Mouse (Mus musculus): ENCODE results near the gene Ern1. TPM values are rescaled to one million over a fixed set of nuclear protein-coding genes. Genes with fewer than 3 reads are reported as not detected.

Gene Ern1
- polyA plus RNA-seq, 1 experiment from 2014 or later: 5.8 TPM

DNA sequence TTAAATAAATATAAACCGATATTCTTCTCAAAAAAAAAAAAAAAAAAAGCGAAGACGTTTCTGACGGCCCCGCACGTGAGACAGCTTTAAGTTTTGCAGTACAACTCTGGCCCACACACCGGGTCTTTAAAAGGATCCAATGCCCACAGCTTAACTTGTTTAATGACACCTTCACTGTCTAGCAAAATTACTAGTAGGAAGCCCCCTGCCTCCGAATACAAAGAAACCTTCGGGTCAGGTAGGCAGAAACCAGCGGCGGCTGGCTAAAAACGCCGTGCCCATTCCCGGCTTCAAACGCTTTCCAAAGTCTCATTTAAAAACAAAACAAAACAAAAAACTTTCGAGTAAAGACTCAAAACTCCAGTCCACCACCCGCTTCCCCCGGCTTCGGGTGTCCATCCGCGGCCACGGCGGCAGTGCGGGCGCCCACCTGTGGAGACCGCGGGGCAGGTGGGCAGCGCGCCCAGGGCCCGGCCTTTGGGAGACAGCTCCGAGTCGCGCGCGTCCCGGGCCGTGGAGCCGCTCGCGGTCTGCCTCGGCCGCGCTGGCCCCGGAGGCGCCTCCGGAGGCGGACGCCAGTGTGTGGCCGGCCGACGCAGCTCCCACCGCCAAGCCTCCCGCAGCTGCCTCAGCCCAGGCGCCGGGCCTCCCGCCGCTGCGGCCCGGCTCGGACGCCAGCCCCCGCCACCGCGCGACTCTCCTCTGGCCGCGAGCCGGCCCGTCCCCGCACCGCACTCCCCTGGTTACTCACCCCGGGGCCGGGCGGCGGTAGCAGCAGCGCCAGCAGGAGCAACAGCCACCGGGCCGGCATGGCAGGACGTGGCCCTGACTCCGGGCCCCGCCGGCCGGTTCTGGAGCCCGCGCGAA is 553 bp downstream of the Ern1 start:
- Histone ChIP-seq H3K27ac (ENCODE audit: low read length) (peak overlapping the region; percentile 91), H3K9me3 (ENCODE audit: control insufficient read depth, low read length) (no peaks in the 10 kb centered on the region), H3K4me2 (ENCODE audit: low read depth, low read length) (peak overlapping the region; percentile 89), H3K9ac (ENCODE audit: low read length) (peak overlapping the region; percentile 87), H3K4me1 (replicated peaks; ENCODE audit: control insufficient read depth, insufficient read depth, low read length) (peaks cover 14% of the 10 kb centered on the region), H3K27me3 (ENCODE audit: control insufficient read depth, insufficient read depth, low read depth, low read length) (no peaks in the 10 kb centered on the region), H3K36me3 (ENCODE audit: control insufficient read depth, insufficient read depth, low read length) (no peaks in the 10 kb centered on the region), H3K4me3 (ENCODE audit: low read length) (peak overlapping the region; percentile 87)
- ATAC-seq (ENCODE audit: low read depth): peak; percentile 79
- WGBS: under 1% methylated on average over 41 of the region's 86 CpGs

DNA sequence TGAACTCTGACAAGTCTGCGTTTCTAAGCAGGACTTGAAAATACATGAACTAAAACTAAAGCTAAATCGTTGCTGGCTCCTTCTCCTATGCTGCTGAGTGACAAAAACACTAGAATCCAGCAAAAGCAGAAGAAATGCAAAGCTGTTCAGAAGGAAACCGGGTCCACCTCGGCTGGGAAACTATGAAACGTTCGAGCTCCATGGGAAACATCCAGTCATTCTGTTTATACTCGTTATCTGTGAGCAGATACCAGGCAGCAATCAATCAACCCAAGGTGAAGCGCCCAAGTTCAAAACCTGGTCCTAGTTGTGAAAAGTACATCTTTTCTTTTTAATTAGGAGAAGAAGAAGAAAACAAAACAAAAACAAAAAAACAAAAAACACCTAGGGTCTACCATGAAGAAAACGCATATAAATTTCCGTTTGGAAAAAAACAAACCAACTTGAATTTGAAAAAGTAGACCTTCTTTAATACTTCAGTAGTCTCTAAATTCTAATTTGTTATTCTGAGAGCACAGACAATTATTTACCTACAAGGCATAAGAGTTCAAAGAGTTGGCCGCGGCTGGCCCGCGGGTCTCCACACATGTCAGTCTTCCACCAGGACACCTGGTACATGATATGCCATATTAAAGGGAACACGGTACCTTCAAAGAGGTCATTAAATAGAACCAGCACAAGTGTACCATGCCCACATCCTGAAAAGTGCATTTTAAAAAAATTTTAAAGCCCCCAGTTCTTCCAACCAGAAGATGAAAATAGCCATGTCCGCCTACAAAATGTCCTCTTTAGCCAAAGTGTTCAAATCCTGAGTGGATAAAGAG is 1.4 kb downstream of the Ern1 start:
- H3K27ac ChIP-seq (ENCODE audit: low read length): no peak overlapping the region
- no peaks in the 10 kb centered on the region for H3K9me3 ChIP-seq (ENCODE audit: control insufficient read depth, low read length)
- H3K9ac ChIP-seq (ENCODE audit: low read length): peak overlapping the region; percentile 33; the same call in 1 of the 2 replicates
- no peak for ATAC-seq (ENCODE audit: low read depth)
- H3K36me3 ChIP-seq (ENCODE audit: control insufficient read depth, insufficient read depth, low read length): no peaks in the 10 kb centered on the region
- peaks cover 14% of the 10 kb centered on the region for H3K4me1 ChIP-seq (replicated peaks; ENCODE audit: control insufficient read depth, insufficient read depth, low read length)
- H3K4me3 ChIP-seq (ENCODE audit: low read length): peak overlapping the region; percentile 87
- 13% methylated on average over 16 of the region's 16 CpGs for WGBS
- no peaks in the 10 kb centered on the region for H3K27me3 ChIP-seq (ENCODE audit: control insufficient read depth, insufficient read depth, low read depth, low read length)
- H3K4me2 ChIP-seq (ENCODE audit: low read depth, low read length): peak overlapping the region; percentile 89

DNA sequence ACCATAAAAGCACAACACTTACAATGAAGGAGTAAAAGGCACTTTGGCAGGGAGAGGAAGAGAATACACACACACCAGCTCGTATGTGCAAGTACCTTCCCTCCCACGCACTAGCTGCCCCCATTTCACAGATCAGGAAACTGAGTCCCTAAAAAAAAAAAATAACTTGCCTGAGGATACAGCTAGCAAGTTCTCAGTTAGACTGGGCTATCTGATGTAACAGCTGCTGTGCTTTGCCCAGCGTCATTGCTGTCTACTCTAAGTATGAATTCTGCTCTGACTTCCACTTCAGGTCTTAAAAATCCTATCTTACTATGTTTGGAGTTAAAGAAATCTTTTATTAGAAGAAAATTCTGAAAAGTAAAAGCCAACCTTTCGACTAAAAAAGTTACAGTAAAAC is 2.0 kb downstream of the Ern1 start:
- WGBS: 71% methylated on average over 4 of the region's 4 CpGs
- Histone ChIP-seq H3K4me3 (ENCODE audit: low read length) (no peak overlapping the region), H3K4me2 (ENCODE audit: low read depth, low read length) (peak overlapping the region; percentile 89; the same call in 1 of the 2 replicates)

DNA sequence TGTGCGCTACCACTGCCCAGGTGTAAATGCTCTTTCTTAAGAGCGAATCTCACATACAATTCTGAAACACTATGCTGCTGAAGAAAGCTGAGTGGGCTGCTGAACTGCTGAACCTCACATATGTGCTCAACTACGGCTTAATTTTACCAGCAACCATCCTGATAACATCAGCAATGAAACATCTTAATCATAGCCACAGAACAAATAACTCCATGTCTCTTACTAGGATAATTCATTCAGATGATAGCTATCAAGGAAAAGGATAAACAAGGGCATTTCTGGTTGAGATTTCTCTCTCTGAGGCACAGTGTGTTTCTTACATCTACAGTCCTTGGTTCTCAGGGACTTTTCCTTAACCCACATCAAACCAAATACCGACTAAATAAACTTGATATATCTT is 2.8 kb downstream of the Ern1 start:
- Histone ChIP-seq H3K9me3 (ENCODE audit: control insufficient read depth, low read length) (no peaks in the 10 kb centered on the region), H3K4me3 (ENCODE audit: low read length) (no peak overlapping the region), H3K4me1 (replicated peaks; ENCODE audit: control insufficient read depth, insufficient read depth, low read length) (peaks cover 14% of the 10 kb centered on the region), H3K27me3 (ENCODE audit: control insufficient read depth, insufficient read depth, low read depth, low read length) (no peaks in the 10 kb centered on the region), H3K27ac (ENCODE audit: low read length) (no peak overlapping the region), H3K4me2 (ENCODE audit: low read depth, low read length) (no peak overlapping the region), H3K9ac (ENCODE audit: low read length) (no peak overlapping the region), H3K36me3 (ENCODE audit: control insufficient read depth, insufficient read depth, low read length) (no peaks in the 10 kb centered on the region)
- ATAC-seq (ENCODE audit: low read depth): no peak
- 83% methylated on average over 4 of the region's 4 CpGs for WGBS

More for the DNA sequence above, 2.0 kb downstream of the Ern1 start:
- peaks cover 14% of the 10 kb centered on the region for H3K4me1 ChIP-seq (replicated peaks; ENCODE audit: control insufficient read depth, insufficient read depth, low read length)
- no peaks in the 10 kb centered on the region for H3K9me3 ChIP-seq (ENCODE audit: control insufficient read depth, low read length)
- ATAC-seq (ENCODE audit: low read depth): no peak
- H3K36me3 ChIP-seq (ENCODE audit: control insufficient read depth, insufficient read depth, low read length): no peaks in the 10 kb centered on the region
- H3K27ac ChIP-seq (ENCODE audit: low read length): no peak overlapping the region
- no peaks in the 10 kb centered on the region for H3K27me3 ChIP-seq (ENCODE audit: control insufficient read depth, insufficient read depth, low read depth, low read length)
- no peak overlapping the region for H3K9ac ChIP-seq (ENCODE audit: low read length)

DNA sequence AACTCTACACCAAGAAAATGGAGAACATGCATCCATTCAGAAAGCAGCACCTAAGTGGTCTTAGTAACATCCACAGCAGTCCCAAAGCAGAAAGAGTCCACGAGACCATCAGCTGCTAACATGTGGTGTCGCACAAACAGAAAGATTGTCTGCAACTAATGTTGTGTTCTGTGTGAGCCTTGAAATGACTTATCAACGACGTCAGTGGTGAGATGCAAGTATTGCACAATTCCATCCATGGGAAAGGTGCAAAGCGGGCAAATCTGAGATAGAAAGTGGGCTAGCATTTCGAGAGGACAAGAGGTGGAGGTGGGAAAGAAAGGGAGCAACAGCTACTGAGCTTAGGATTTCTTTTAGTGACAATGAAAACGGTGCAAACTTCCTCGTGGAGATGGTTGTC is 4.8 kb downstream of the Ern1 start:
- Histone ChIP-seq H3K9me3 (ENCODE audit: control insufficient read depth, low read length) (no peaks in the 10 kb centered on the region), H3K27me3 (ENCODE audit: control insufficient read depth, insufficient read depth, low read depth, low read length) (no peaks in the 10 kb centered on the region), H3K27ac (ENCODE audit: low read length) (no peak overlapping the region), H3K4me1 (replicated peaks; ENCODE audit: control insufficient read depth, insufficient read depth, low read length) (peaks cover 7% of the 10 kb centered on the region), H3K9ac (ENCODE audit: low read length) (no peak overlapping the region), H3K4me3 (ENCODE audit: low read length) (no peak overlapping the region), H3K36me3 (ENCODE audit: control insufficient read depth, insufficient read depth, low read length) (no peaks in the 10 kb centered on the region), H3K4me2 (ENCODE audit: low read depth, low read length) (no peak overlapping the region)
- WGBS: 81% methylated on average over 8 of the region's 8 CpGs
- no peak for ATAC-seq (ENCODE audit: low read depth)

DNA sequence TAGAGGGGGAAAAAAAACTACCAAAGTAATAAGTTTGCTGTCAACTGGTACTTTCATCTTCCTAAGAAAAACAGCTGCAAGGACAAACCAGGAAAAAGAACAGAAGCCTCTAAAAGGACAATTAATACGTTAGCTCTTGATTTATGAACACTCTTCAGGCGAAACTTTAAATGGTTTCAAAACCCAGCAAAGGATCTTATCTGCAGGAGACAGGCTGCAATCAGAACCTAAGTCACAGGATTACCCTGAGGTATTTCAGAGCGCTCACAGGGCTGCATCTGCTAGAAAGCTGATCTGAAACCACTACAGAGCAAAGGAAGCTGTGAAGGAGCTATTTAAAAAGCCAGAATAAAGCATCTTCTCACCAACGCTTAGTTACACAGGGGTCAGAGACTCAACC is 6.0 kb downstream of the Ern1 start:
- 53% methylated on average over 4 of the region's 4 CpGs for WGBS
- no peak for ATAC-seq (ENCODE audit: low read depth)
- no peak overlapping the region for H3K4me2 ChIP-seq (ENCODE audit: low read depth, low read length)
- peaks cover 7% of the 10 kb centered on the region for H3K4me1 ChIP-seq (replicated peaks; ENCODE audit: control insufficient read depth, insufficient read depth, low read length)
- H3K36me3 ChIP-seq (ENCODE audit: control insufficient read depth, insufficient read depth, low read length): no peaks in the 10 kb centered on the region
- no peaks in the 10 kb centered on the region for H3K9me3 ChIP-seq (ENCODE audit: control insufficient read depth, low read length)
- H3K27me3 ChIP-seq (ENCODE audit: control insufficient read depth, insufficient read depth, low read depth, low read length): no peaks in the 10 kb centered on the region
- H3K9ac ChIP-seq (ENCODE audit: low read length): no peak overlapping the region
- H3K27ac ChIP-seq (ENCODE audit: low read length): no peak overlapping the region
- no peak overlapping the region for H3K4me3 ChIP-seq (ENCODE audit: low read length)

DNA sequence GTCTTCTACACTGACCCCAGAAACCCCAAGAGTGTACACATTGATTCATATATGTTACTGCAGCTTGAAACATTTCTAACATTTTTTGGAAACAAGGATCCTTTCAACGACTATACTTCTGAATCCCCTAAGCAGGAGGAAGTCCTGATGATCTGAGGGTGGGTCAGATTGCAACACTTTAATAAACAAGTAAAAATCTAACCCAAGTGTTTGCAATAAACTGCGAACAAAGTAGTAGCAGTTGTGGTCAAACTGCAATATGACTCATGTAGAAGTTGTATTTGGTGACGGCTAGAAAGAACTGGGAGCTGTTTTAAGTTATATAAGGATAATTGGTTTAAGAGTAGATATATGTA is 7.1 kb downstream of the Ern1 start:
- no peak overlapping the region for H3K4me3 ChIP-seq (ENCODE audit: low read length)
- no peak overlapping the region for H3K4me2 ChIP-seq (ENCODE audit: low read depth, low read length)
- H3K27me3 ChIP-seq (ENCODE audit: control insufficient read depth, insufficient read depth, low read depth, low read length): no peaks in the 10 kb centered on the region
- no peaks in the 10 kb centered on the region for H3K9me3 ChIP-seq (ENCODE audit: control insufficient read depth, low read length)
- no peak overlapping the region for H3K27ac ChIP-seq (ENCODE audit: low read length)
- no peak for ATAC-seq (ENCODE audit: low read depth)
- no peaks in the 10 kb centered on the region for H3K36me3 ChIP-seq (ENCODE audit: control insufficient read depth, insufficient read depth, low read length)
- WGBS: 47% methylated on average over 3 of the region's 3 CpGs
- H3K9ac ChIP-seq (ENCODE audit: low read length): no peak overlapping the region
- H3K4me1 ChIP-seq (replicated peaks; ENCODE audit: control insufficient read depth, insufficient read depth, low read length): 0 out of 2 replicates have a peak, but pooled peaks cover 2% of the 10 kb centered on the region

DNA sequence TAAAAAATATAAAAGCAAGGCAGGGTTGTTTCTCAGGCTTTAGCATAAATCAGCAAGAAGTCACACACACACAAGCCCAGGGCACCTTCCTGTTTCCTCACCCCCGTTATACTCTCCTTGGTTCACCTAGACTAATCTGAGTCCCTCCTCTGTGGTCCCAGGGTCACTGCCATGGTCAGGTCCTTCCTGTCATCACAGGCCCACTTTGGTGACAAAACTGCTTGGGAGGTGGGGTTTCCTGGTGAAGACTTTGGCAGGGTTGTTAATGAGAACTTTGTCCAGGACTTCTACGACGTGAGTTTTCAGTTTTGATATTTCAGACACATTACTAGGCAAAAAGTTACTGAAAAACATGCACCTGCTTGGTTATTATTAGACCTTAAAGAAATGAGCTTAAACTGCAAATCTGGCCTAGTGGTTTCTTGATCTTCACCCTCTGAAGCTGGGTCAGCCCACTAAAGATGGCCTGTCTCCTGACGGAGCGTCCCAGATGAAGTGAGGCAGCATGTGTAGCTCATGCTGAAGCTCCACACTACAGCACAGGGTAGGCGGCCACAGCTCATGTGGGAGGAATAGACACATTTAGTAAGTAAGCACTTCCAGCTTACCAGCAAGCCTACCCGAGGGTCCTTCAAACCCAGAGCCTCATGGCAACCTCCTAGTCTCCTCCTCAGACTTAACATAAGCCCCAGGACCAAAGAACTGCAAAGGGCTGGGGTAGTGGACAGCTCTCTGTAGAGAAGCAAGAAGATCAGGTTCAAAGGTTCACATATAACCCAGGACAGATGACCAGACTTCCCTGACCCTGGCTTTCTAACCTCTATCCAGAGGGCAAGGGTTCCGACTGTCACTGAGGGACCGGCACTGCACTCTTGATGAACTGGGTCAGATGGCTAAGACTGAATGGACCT is 7.8 kb downstream of the Ern1 start:
- Histone ChIP-seq H3K9ac (ENCODE audit: low read length) (no peak overlapping the region), H3K27me3 (ENCODE audit: control insufficient read depth, insufficient read depth, low read depth, low read length) (no peaks in the 10 kb centered on the region), H3K4me2 (ENCODE audit: low read depth, low read length) (no peak overlapping the region), H3K4me3 (ENCODE audit: low read length) (no peak overlapping the region), H3K27ac (ENCODE audit: low read length) (no peak overlapping the region), H3K36me3 (ENCODE audit: control insufficient read depth, insufficient read depth, low read length) (no peaks in the 10 kb centered on the region), H3K9me3 (ENCODE audit: control insufficient read depth, low read length) (no peaks in the 10 kb centered on the region), H3K4me1 (replicated peaks; ENCODE audit: control insufficient read depth, insufficient read depth, low read length) (no peaks in the 10 kb centered on the region)
- ATAC-seq (ENCODE audit: low read depth): no peak
- 79% methylated on average over 9 of the region's 9 CpGs for WGBS

Measured in lung, embryonic 16.5 days (tissue).